Mouse (Mus musculus) limb, embryonic 14.5 days (tissue): Measurements from ENCODE around the gene Lsm14a. TPM values are rescaled to one million over a fixed set of nuclear protein-coding genes. Genes with fewer than 3 reads are reported as not detected.
A peak's percentile ranks its signal among the peaks of the same experiment; 100 is the strongest.

Experiments used
- ATAC-seq: fragments of 200-750 bp; cut with Nextera tagmentation; 2 replicates; pipeline ENCODE4 v1.8.0; 2017; ENCODE audit warnings: low read depth, moderate number of reproducible peaks, moderate TSS enrichment; ENCODE audit not compliant: low FRiP score
- DNase-seq: peaks from one replicate; pipeline ENCODE4 v3.0.0-alpha.2; 2015; ENCODE audit warnings: low spot score
- H3K27ac ChIP-seq: fragments of 300-500 bp; sonication (generic); replicated peaks from 2 replicates; pipeline ENCODE4 v1.5.1; 2014; ENCODE audit warnings: low read depth, mild to moderate bottlenecking, low read length, moderate library complexity, mixed read lengths
- H3K27me3 ChIP-seq: fragments of 300-500 bp; sonication (generic); 2 replicates; pipeline ENCODE4 v1.6.1; 2014; ENCODE audit warnings: low read length, mixed read lengths; ENCODE audit not compliant: control insufficient read depth, insufficient read depth
- H3K36me3 ChIP-seq: fragments of 300-500 bp; sonication (generic); 2 replicates; pipeline ENCODE4 v1.6.1; 2014; ENCODE audit warnings: mild to moderate bottlenecking, low read length, moderate library complexity, mixed read lengths; ENCODE audit not compliant: control insufficient read depth, insufficient read depth
- H3K4me1 ChIP-seq: fragments of 300-500 bp; sonication (generic); 2 replicates; pipeline ENCODE4 v1.6.1; 2014; ENCODE audit warnings: antibody characterized with exemption, low read length, mixed read lengths; ENCODE audit not compliant: control insufficient read depth, insufficient read depth
- H3K4me2 ChIP-seq: fragments of 300-500 bp; sonication (generic); replicated peaks from 2 replicates; pipeline ENCODE4 v1.6.1; 2014; ENCODE audit warnings: low read depth, mild to moderate bottlenecking, low read length, moderate library complexity; ENCODE audit not compliant: severe bottlenecking
- H3K4me3 ChIP-seq: fragments of 300-500 bp; sonication (generic); replicated peaks from 2 replicates; pipeline ENCODE4 v1.5.1; 2014; ENCODE audit warnings: low read length
- H3K9ac ChIP-seq: fragments of 300-500 bp; sonication (generic); 2 replicates; pipeline ENCODE4 v1.6.1; 2014; ENCODE audit warnings: mild to moderate bottlenecking, low read depth, low read length, moderate library complexity; ENCODE audit not compliant: severe bottlenecking
- H3K9me3 ChIP-seq: fragments of 300-500 bp; sonication (generic); 2 replicates; pipeline ENCODE4 v1.6.1; 2016; ENCODE audit warnings: low read length; ENCODE audit not compliant: control insufficient read depth
- POLR2A ChIP-seq: fragments of 200-500 bp; IDR thresholded peaks from 2 replicates; pipeline ENCODE4 v1.8.0; 2012; ENCODE audit warnings: inconsistent platforms, mild to moderate bottlenecking, moderate library complexity, borderline replicate concordance; ENCODE audit not compliant: insufficient read depth, insufficient read length; ENCODE audit errors: extremely low read depth
- WGBS: fragments of 180-500 bp; shearing (Covaris S2); extraction: QIAGEN DNeasy Blood & Tissue Kit; methylation state at CpG from one replicate; pipeline ENCODE4 v1.1.7; 2014; 5-methylcytosine and 5-hydroxymethylcytosine counted together
- polyA plus RNA-seq, 2 experiments: library from polyadenylated mRNA; depleted of rRNA in 1 of 2; stranded (reverse) in 1 of 2; unstranded in 1 of 2; fragments of >200 nt; fragmentation: Nextera tagmentation in 1 of 2; extraction: Ambion mirVana in 1 of 2; gene quantifications; 2 replicates each; pipeline versions ENCODE4 v1.2.1 to v1.2.3; 2012 to 2014

Gene Lsm14a
- polyA plus RNA-seq, 2 experiments: 65.8 to 87.0 TPM

GRCm38 (mm10) chr7:34313443-34313875 is 79.7 kb downstream of the Lsm14a start, which contains the start of gene 4931406P16Rik:
Gene 4931406P16Rik, minus strand, starts transcription at chr7:34313551.
- Histone ChIP-seq H3K4me2 (peak within 1 kb of the TSS; percentile 55), H3K36me3 (no peaks in the 10 kb centered on the region), H3K27ac (peak within 1 kb of the TSS; percentile 83), H3K27me3 (no peaks in the 10 kb centered on the region), H3K4me3 (peak within 1 kb of the TSS; percentile 88), H3K9me3 (no peaks in the 10 kb centered on the region), H3K9ac (peak within 1 kb of the TSS; percentile 86), H3K4me1 (peaks cover 12% of the 10 kb centered on the region)
- DNase-seq (peak; percentile 83), ATAC-seq (peak; percentile 93)
- WGBS: 0% methylated on average over 20 of the region's 41 CpGs
- 0 out of 2 replicates have a peak, but pooled peaks have one; percentile 68 for TF ChIP-seq POLR2A

- TF ChIP-seq POLR2A: no peak
- H3K36me3 ChIP-seq: no peaks in the 10 kb centered on the region
- peak overlapping the region; percentile 88 for H3K4me3 ChIP-seq
- H3K4me2 ChIP-seq: peak overlapping the region; percentile 55
- H3K9ac ChIP-seq: peak overlapping the region; percentile 86
- H3K27me3 ChIP-seq: no peaks in the 10 kb centered on the region
- under 1% methylated on average over 31 of the region's 73 CpGs for WGBS
- no peaks in the 10 kb centered on the region for H3K9me3 ChIP-seq
- ATAC-seq (peak; percentile 84), DNase-seq (peak; percentile 21)
- H3K4me1 ChIP-seq: peaks cover 12% of the 10 kb centered on the region
- peak overlapping the region; percentile 83 for H3K27ac ChIP-seq
Measured at GRCm38 (mm10) chr7:34312786-34313442, 80.2 kb downstream of the Lsm14a start.

- no peaks in the 10 kb centered on the region for H3K9me3 ChIP-seq
- peaks cover 10% of the 10 kb centered on the region for H3K4me1 ChIP-seq
- H3K4me2 ChIP-seq: no peak overlapping the region
- H3K9ac ChIP-seq: no peak overlapping the region
- WGBS: 64% methylated on average over 5 of the region's 5 CpGs
- H3K36me3 ChIP-seq: no peaks in the 10 kb centered on the region
- DNase-seq (no peak), ATAC-seq (no peak)
- no peak overlapping the region for H3K4me3 ChIP-seq
- no peaks in the 10 kb centered on the region for H3K27me3 ChIP-seq
- no peak for TF ChIP-seq POLR2A
- H3K27ac ChIP-seq: no peak overlapping the region
Measured at GRCm38 (mm10) chr7:34309186-34309764, 83.8 kb downstream of the Lsm14a start.

- no peak for TF ChIP-seq POLR2A
- H3K4me1 ChIP-seq: peaks cover 10% of the 10 kb centered on the region
- H3K4me2 ChIP-seq: no peak overlapping the region
- H3K9me3 ChIP-seq: no peaks in the 10 kb centered on the region
- WGBS: 57% methylated on average over 5 of the region's 5 CpGs
- 0 out of 2 replicates have a peak overlapping the region, but pooled peaks have one; percentile 19 for H3K27ac ChIP-seq
- H3K9ac ChIP-seq: no peak overlapping the region
- no peaks in the 10 kb centered on the region for H3K36me3 ChIP-seq
- H3K4me3 ChIP-seq: no peak overlapping the region
- DNase-seq (no peak), ATAC-seq (no peak)
- H3K27me3 ChIP-seq: no peaks in the 10 kb centered on the region
Measured at GRCm38 (mm10) chr7:34308586-34308985, 84.5 kb downstream of the Lsm14a start.

GRCm38 (mm10) chr7:34305454-34305853 is 87.7 kb downstream of the Lsm14a start:
- Histone ChIP-seq H3K9me3 (no peaks in the 10 kb centered on the region), H3K4me2 (no peak overlapping the region), H3K27ac (no peak overlapping the region), H3K4me1 (peaks cover 10% of the 10 kb centered on the region), H3K36me3 (0 out of 2 replicates have a peak, but pooled peaks cover 6% of the 10 kb centered on the region), H3K27me3 (no peaks in the 10 kb centered on the region), H3K4me3 (no peak overlapping the region), H3K9ac (no peak overlapping the region)
- DNase-seq (no peak), ATAC-seq (no peak)
- TF ChIP-seq POLR2A: no peak
- 72% methylated on average over 4 of the region's 4 CpGs for WGBS
